Mouse (Mus musculus): ENCODE data around the gene Lgmn.

DNA sequence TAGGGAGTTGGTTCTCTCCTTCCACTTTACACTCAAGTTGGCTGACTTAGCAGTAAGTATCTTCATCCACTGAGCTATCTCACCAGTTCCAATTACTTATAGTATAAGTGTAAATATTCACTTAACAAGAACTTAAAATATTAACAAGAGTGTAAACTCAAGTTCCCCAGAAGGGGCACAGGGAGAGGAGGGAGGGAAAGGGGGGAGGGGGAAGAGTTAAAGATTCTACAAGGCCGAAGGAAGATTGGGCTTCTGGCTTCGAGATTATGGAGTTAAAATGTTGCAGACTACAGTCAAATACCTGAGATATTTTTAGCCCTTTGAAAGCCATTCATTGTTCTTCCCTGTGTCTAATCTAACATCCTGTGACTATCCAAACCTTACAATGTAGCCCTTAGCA lies 15.2 kb downstream of the Lgmn start:
- TF ChIP-seq CTCF (IDR thresholded peaks at IDR 0.05; ENCODE audit: low read depth): no peak
- TF ChIP-seq EP300 (IDR thresholded peaks at IDR 0.05; ENCODE audit: low read depth): no peak
